Mouse (Mus musculus) MEL (cell line): Measurements from ENCODE around the gene Cabp4.

Experiments
- CHD1 ChIP-seq: IDR thresholded peaks from 2 replicates; pipeline ENCODE4 v1.6.1; 2012; ENCODE audit warnings: low read depth, mild to moderate bottlenecking, inconsistent platforms, low read length, improper control_type of control experiment
- CTCF ChIP-seq, 3 experiments: IDR thresholded peaks in 2 of 3; conservative IDR thresholded peaks in 1 of 3; 2 replicates each; pipeline ENCODE4 v1.5.1; 2011 to 2012; ENCODE audit warnings: low read length in 3 of 3, low read depth in 2 of 3, mild to moderate bottlenecking in 2 of 3, improper control_type of control experiment in 1 of 3, inconsistent platforms in 1 of 3, mixed read lengths in 1 of 3, moderate library complexity in 1 of 3; ENCODE audit not compliant: control insufficient read depth in 1 of 3, insufficient read depth in 1 of 3, poor library complexity in 1 of 3, severe bottlenecking in 1 of 3
- HCFC1 ChIP-seq: IDR thresholded peaks from 2 replicates; pipeline ENCODE4 v1.6.1; 2012; ENCODE audit warnings: low read depth, mild to moderate bottlenecking, inconsistent platforms, low read length, improper control_type of control experiment, moderate library complexity
- JUND ChIP-seq: IDR thresholded peaks from 2 replicates; pipeline ENCODE4 v1.6.1; 2011; ENCODE audit warnings: low read depth, mild to moderate bottlenecking, improper control_type of control experiment, low read length
- POLR2A ChIP-seq, 2 experiments: IDR thresholded peaks; 2 replicates each; pipeline ENCODE4 v1.6.1; 2011 to 2012; ENCODE audit warnings: low read length in 2 of 2, mild to moderate bottlenecking in 2 of 2, control low read depth in 1 of 2, improper control_type of control experiment in 1 of 2, low read depth in 1 of 2, moderate library complexity in 1 of 2; ENCODE audit not compliant: control insufficient read depth in 1 of 2, insufficient read depth in 1 of 2, poor library complexity in 1 of 2
- RCOR1 ChIP-seq: IDR thresholded peaks from 2 replicates; pipeline ENCODE4 v1.6.1; 2012; ENCODE audit warnings: low read depth, mild to moderate bottlenecking, inconsistent platforms, low read length, improper control_type of control experiment
- ZMIZ1 ChIP-seq: IDR thresholded peaks from 2 replicates; pipeline ENCODE4 v1.6.1; 2012; ENCODE audit warnings: low read depth, mild to moderate bottlenecking, inconsistent platforms, low read length, improper control_type of control experiment, moderate library complexity

- TF ChIP-seq CTCF (IDR thresholded peaks at IDR 0.05 in 2 of 3, conservative IDR thresholded peaks at IDR 0.05 in 1 of 3; ENCODE audit: control insufficient read depth in 1 of 3, insufficient read depth in 1 of 3, low read depth in 2 of 3, low read length in 3 of 3, poor library complexity in 1 of 3, severe bottlenecking in 1 of 3) (no peak), HCFC1 (no peak), POLR2A (IDR thresholded peaks at IDR 0.05; ENCODE audit: control insufficient read depth in 1 of 2, insufficient read depth in 1 of 2, low read depth in 1 of 2, low read length in 2 of 2, poor library complexity in 1 of 2) (no peak), ZMIZ1 (no peak), CHD1 (no peak), RCOR1 (no peak), JUND (no peak)
Observed at GRCm38 (mm10) chr19:4170723-4171392, 27.0 kb upstream of the Cabp4 start.
